Mouse (Mus musculus): ENCODE results near the gene Stip1. TPM values are rescaled to one million over a fixed set of nuclear protein-coding genes. Genes with fewer than 3 reads are reported as not detected.

Stip1 gene
- polyA plus RNA-seq, 1 experiment from 2014 or later, result 267 TPM

GRCm38 (mm10) chr19:7034006-7034405 is 5.8 kb downstream of the Stip1 start:
- no peak overlapping the region for H3K4me2 ChIP-seq (replicated peaks)
- H3K27ac ChIP-seq, result no peak overlapping the region
- H3K36me3 ChIP-seq, result peaks cover 63% of the 10 kb centered on the region
- H3K9ac ChIP-seq, result no peak overlapping the region
- WGBS, result 95% methylated on average over 5 of the region's 5 CpGs
- H3K27me3 ChIP-seq, result no peaks in the 10 kb centered on the region
- H3K4me3 ChIP-seq, result no peak overlapping the region
- peaks cover 23% of the 10 kb centered on the region for H3K4me1 ChIP-seq
- ATAC-seq (ENCODE audit: low FRiP score), result no peak
- no peaks in the 10 kb centered on the region for H3K9me3 ChIP-seq (replicated peaks)

GRCm38 (mm10) chr19:7029531-7029930 is 10.2 kb downstream of the Stip1 start:
- H3K9ac ChIP-seq, result no peak overlapping the region
- H3K36me3 ChIP-seq, result peaks cover 91% of the 10 kb centered on the region
- H3K9me3 ChIP-seq (replicated peaks), result no peaks in the 10 kb centered on the region
- 98% methylated on average over 5 of the region's 5 CpGs for WGBS
- no peaks in the 10 kb centered on the region for H3K4me1 ChIP-seq
- no peak overlapping the region for H3K27ac ChIP-seq
- no peak overlapping the region for H3K4me2 ChIP-seq (replicated peaks)
- H3K27me3 ChIP-seq, result no peaks in the 10 kb centered on the region
- H3K4me3 ChIP-seq, result no peak overlapping the region
- no peak for ATAC-seq (ENCODE audit: low FRiP score)

GRCm38 (mm10) chr19:7020224-7020641 is 19.5 kb downstream of the Stip1 start:
- Histone ChIP-seq H3K4me3 (no peak overlapping the region), H3K9ac (no peak overlapping the region), H3K27ac (no peak overlapping the region), H3K9me3 (replicated peaks) (no peaks in the 10 kb centered on the region), H3K4me1 (no peaks in the 10 kb centered on the region), H3K36me3 (peaks cover 80% of the 10 kb centered on the region), H3K27me3 (no peaks in the 10 kb centered on the region), H3K4me2 (replicated peaks) (no peak overlapping the region)
- 42% methylated on average over 3 of the region's 3 CpGs for WGBS
- peak; percentile 48; the same call in 1 of the 2 replicates for ATAC-seq (ENCODE audit: low FRiP score)

- Histone ChIP-seq H3K27ac (no peak within 1 kb of the TSS), H3K4me1 (no peaks in the 10 kb centered on the region), H3K27me3 (no peaks in the 10 kb centered on the region), H3K4me2 (replicated peaks) (no peak within 1 kb of the TSS), H3K36me3 (peaks cover 70% of the 10 kb centered on the region), H3K4me3 (no peak within 1 kb of the TSS), H3K9me3 (replicated peaks) (no peaks in the 10 kb centered on the region), H3K9ac (no peak within 1 kb of the TSS)
- ATAC-seq (ENCODE audit: low FRiP score), result no peak
- WGBS, result 83% methylated on average over 5 of the region's 5 CpGs
Measured at GRCm38 (mm10) chr19:7019191-7019590, 20.6 kb downstream of the Stip1 start, which contains the start of gene Fermt3. TSS of gene Fermt3 (minus strand) at chr19:7019469.

GRCm38 (mm10) chr19:7018546-7018945 is 21.2 kb downstream of the Stip1 start:
- H3K9ac ChIP-seq, result no peak overlapping the region
- H3K36me3 ChIP-seq, result peaks cover 65% of the 10 kb centered on the region
- no peaks in the 10 kb centered on the region for H3K27me3 ChIP-seq
- no peaks in the 10 kb centered on the region for H3K9me3 ChIP-seq (replicated peaks)
- H3K4me2 ChIP-seq (replicated peaks), result no peak overlapping the region
- H3K4me1 ChIP-seq, result no peaks in the 10 kb centered on the region
- 89% methylated on average over 11 of the region's 11 CpGs for WGBS
- H3K4me3 ChIP-seq, result no peak overlapping the region
- ATAC-seq (ENCODE audit: low FRiP score), result no peak
- no peak overlapping the region for H3K27ac ChIP-seq

- Histone ChIP-seq H3K4me1 (no peaks in the 10 kb centered on the region), H3K36me3 (peaks cover 62% of the 10 kb centered on the region), H3K27ac (no peak overlapping the region), H3K9me3 (replicated peaks) (no peaks in the 10 kb centered on the region), H3K27me3 (no peaks in the 10 kb centered on the region), H3K4me2 (replicated peaks) (no peak overlapping the region), H3K9ac (no peak overlapping the region), H3K4me3 (no peak overlapping the region)
- WGBS, result 85% methylated on average over 12 of the region's 12 CpGs
- ATAC-seq (ENCODE audit: low FRiP score), result no peak
Measured at GRCm38 (mm10) chr19:7017541-7018457, 22.0 kb downstream of the Stip1 start.

- Histone ChIP-seq H3K9ac (no peak overlapping the region), H3K9me3 (replicated peaks) (no peaks in the 10 kb centered on the region), H3K27me3 (no peaks in the 10 kb centered on the region), H3K4me2 (replicated peaks) (no peak overlapping the region), H3K4me3 (no peak overlapping the region), H3K27ac (no peak overlapping the region), H3K4me1 (no peaks in the 10 kb centered on the region), H3K36me3 (peaks cover 31% of the 10 kb centered on the region)
- 93% methylated on average over 20 of the region's 20 CpGs for WGBS
- no peak for ATAC-seq (ENCODE audit: low FRiP score)
Measured at GRCm38 (mm10) chr19:7014481-7015135, 25.2 kb downstream of the Stip1 start.

GRCm38 (mm10) chr19:7013984-7014383 is 25.8 kb downstream of the Stip1 start:
- no peak overlapping the region for H3K27ac ChIP-seq
- H3K4me1 ChIP-seq, result no peaks in the 10 kb centered on the region
- H3K36me3 ChIP-seq, result peaks cover 24% of the 10 kb centered on the region
- 85% methylated on average over 9 of the region's 9 CpGs for WGBS
- no peak overlapping the region for H3K4me3 ChIP-seq
- H3K4me2 ChIP-seq (replicated peaks), result no peak overlapping the region
- no peaks in the 10 kb centered on the region for H3K27me3 ChIP-seq
- no peaks in the 10 kb centered on the region for H3K9me3 ChIP-seq (replicated peaks)
- H3K9ac ChIP-seq, result no peak overlapping the region
- no peak for ATAC-seq (ENCODE audit: low FRiP score)

- Histone ChIP-seq H3K4me3 (no peak overlapping the region), H3K9me3 (replicated peaks) (no peaks in the 10 kb centered on the region), H3K4me2 (replicated peaks) (no peak overlapping the region), H3K9ac (no peak overlapping the region), H3K36me3 (peaks cover 10% of the 10 kb centered on the region; the same call in 1 of the 2 replicates), H3K27ac (no peak overlapping the region), H3K4me1 (no peaks in the 10 kb centered on the region), H3K27me3 (no peaks in the 10 kb centered on the region)
- ATAC-seq (ENCODE audit: low FRiP score), result no peak
- 68% methylated on average over 4 of the region's 4 CpGs for WGBS
Measured at GRCm38 (mm10) chr19:7012426-7012825, 27.3 kb downstream of the Stip1 start.

- H3K27ac ChIP-seq, result no peak overlapping the region
- WGBS, result 88% methylated on average over 9 of the region's 9 CpGs
- H3K4me3 ChIP-seq, result no peak overlapping the region
- no peak for ATAC-seq (ENCODE audit: low FRiP score)
- no peak overlapping the region for H3K9ac ChIP-seq
- H3K9me3 ChIP-seq (replicated peaks), result no peaks in the 10 kb centered on the region
- H3K36me3 ChIP-seq, result no peaks in the 10 kb centered on the region
- H3K4me1 ChIP-seq, result no peaks in the 10 kb centered on the region
- H3K27me3 ChIP-seq, result no peaks in the 10 kb centered on the region
- no peak overlapping the region for H3K4me2 ChIP-seq (replicated peaks)
Measured at GRCm38 (mm10) chr19:7006892-7007593, 32.7 kb downstream of the Stip1 start.

GRCm38 (mm10) chr19:6999360-7000063 is 40.3 kb downstream of the Stip1 start:
- H3K27ac ChIP-seq, result no peak overlapping the region
- no peaks in the 10 kb centered on the region for H3K27me3 ChIP-seq
- no peaks in the 10 kb centered on the region for H3K9me3 ChIP-seq (replicated peaks)
- no peak overlapping the region for H3K4me3 ChIP-seq
- H3K9ac ChIP-seq, result no peak overlapping the region
- no peak overlapping the region for H3K4me2 ChIP-seq (replicated peaks)
- H3K36me3 ChIP-seq, result peaks cover 25% of the 10 kb centered on the region
- ATAC-seq (ENCODE audit: low FRiP score), result no peak
- H3K4me1 ChIP-seq, result peaks cover 25% of the 10 kb centered on the region
- WGBS, result 95% methylated on average over 19 of the region's 19 CpGs
